Mouse (Mus musculus) CD4-positive, CD25-positive, alpha-beta regulatory T cell, adult 9 weeks (primary cell): ENCODE results near the gene Zfp553. TPM values are rescaled to one million over a fixed set of nuclear protein-coding genes. Genes with fewer than 3 reads are reported as not detected.

ENCODE experiments used
- polyA plus RNA-seq: library from polyadenylated mRNA; unstranded; fragments of 100-300 nt; shearing (Covaris generic); gene quantifications from one replicate; pipeline ENCODE4 v1.2.1, GENCODE M21; 2017

The Zfp553 gene
- 16.5 TPM for polyA plus RNA-seq

DNA sequence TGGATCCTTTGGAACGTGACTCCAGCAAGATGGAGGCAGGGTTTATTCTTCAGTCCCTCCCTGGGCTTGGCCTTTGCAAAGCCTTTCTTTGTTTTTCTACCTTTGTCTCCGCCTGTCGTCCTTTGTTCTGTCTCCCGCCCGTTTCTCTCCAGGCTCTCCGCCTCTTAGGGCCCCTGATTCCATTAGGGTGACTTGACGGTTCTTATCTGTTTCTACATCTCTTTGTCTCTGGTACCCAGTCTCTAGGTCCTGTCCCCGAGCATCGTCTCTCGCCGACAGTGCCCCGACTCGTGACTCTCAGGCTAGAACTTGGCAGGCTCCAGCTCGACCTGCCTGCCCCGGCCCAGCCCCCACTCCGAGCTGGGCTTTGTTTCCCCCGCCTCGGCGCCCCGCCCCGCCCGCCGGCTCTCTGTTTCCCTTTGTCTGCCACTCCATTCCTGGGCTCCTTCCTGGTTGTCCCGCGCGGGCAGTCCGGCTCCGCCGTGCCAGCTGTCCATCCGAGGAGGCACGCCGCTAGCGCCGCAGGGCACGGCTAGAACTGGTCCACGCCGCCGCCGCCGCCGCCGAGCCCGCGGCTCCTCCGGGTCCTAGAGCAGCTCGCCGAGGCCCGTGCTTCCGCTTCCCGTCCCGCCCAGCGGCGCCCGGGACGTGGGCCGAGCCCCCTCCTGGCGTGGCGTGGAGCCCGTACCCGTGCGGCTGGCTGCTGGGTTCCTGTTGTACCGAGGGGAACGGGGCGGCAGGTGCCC lies at the start of gene Zfp553, which contains the start of gene Sept1:
Gene Zfp553 (plus strand): TSS at position 440 of the 746 bp plus-strand sequence.
Gene Sept1 (minus strand): TSS at position 509 of the 746 bp plus-strand sequence.

GRCm38 (mm10) chr7:127195544-127196295 lies 37.1 kb upstream of the Zfp553 start, which contains the start of gene Cd2bp2:
Gene Cd2bp2 (minus strand): TSS chr7:127196050.

DNA sequence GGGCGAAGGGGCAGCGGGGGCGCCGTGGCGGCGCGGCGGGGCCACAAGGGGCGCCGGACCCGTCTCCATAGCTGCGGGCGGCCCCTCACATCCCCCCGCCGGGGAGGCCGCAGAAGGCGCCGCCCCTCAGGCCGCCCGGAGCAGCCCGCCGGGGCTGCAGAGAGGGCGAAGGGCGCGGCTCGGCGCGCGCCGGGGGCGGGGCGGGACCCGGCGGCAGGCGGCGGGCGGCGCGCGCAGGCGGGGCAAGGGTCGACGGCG lies 24.6 kb upstream of the Zfp553 start, which contains the start of gene Tbc1d10b:
Gene Tbc1d10b (minus strand): TSS at position 174 of the 258 bp plus-strand sequence.

DNA sequence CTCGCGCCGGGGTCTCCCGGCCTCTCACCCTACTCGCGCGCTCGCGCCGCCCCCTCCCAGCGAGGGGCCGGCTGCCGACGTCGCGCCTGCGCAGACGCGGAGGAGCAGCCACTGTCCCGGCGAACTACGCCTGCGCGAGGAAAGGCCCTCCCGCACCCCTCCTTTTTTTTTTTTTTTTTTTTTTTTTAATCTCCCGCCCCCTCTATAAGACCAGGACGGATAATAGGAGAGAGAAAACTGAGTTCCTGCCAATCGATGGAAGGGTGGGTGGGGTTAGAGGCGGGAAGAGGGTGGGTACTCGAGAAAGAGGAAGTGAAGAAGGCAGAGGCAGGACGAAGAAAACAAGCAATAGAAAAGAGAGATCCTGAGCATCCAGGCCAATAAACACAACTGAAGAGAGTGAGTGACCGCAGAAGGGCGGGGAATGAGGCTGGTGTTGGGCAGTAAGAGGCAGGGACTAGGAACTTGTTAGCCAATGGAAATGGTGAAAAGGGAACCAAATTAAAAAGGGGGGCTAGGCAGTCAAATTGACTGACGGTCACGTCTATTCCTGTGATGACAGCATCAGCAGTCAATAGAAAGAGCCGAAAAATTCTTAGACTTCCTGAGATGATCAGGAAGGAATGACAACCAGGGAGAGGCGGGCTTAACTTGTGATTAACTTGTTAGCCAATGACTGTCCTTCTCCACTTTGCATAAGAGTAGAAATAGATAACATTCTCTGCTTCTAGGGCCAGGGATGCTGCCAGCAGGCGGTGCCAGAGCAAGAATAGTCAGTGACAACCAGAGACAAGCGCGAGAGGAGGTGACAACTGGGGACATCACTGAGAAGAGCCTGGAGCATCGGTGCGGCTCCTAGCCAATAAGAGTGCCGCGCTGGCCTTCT lies 24.1 kb upstream of the Zfp553 start, which contains the start of gene Mylpf:
Gene Mylpf (plus strand): TSS at position 338 of the 886 bp plus-strand sequence.

DNA sequence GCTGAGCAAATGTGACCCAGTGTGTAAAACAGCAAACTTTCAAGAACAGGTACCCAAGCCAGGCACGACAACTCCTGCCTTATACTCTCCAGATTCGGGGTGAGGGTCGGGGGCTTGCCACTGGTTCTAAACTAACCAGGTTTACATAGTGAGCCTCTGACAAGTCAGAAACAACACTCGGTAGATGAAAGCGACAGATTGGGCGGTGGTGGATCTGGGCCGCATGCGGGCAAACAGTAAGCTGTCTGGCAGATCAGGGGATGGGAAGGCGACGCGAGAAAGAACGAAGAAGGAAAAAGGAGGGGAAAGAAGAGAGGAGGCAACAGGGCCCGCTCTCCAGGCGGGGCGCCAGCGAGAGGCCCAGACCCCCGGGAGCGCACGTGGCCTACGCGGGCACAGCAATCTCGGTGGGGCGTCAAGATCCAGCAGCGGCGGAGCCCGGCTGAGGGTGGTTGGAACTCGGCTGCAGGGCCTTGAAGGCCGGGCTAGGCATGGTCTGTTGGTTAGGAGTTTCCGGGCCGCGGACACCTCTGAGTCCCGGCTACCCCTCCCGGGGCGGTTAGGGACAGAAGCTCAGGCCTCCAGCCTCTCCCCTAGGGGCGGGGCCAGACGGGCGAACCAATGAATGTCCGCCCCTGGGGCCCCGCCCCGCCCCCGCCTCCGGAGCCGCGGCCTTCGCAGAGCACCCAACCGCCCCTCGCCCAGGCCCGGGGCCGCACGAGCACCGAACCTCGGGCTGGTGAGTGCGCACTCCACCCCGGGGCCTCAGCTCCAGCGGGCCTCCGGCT lies 11.2 kb downstream of the Zfp553 start, which contains the start of gene Zfp771:
Gene Zfp771 (plus strand): TSS at position 405 of the 788 bp plus-strand sequence.

GRCm38 (mm10) chr7:127260309-127261111 lies 27.6 kb downstream of the Zfp553 start, which contains the start of gene Dctpp1:
Gene Dctpp1 (minus strand): TSS chr7:127260709.

DNA sequence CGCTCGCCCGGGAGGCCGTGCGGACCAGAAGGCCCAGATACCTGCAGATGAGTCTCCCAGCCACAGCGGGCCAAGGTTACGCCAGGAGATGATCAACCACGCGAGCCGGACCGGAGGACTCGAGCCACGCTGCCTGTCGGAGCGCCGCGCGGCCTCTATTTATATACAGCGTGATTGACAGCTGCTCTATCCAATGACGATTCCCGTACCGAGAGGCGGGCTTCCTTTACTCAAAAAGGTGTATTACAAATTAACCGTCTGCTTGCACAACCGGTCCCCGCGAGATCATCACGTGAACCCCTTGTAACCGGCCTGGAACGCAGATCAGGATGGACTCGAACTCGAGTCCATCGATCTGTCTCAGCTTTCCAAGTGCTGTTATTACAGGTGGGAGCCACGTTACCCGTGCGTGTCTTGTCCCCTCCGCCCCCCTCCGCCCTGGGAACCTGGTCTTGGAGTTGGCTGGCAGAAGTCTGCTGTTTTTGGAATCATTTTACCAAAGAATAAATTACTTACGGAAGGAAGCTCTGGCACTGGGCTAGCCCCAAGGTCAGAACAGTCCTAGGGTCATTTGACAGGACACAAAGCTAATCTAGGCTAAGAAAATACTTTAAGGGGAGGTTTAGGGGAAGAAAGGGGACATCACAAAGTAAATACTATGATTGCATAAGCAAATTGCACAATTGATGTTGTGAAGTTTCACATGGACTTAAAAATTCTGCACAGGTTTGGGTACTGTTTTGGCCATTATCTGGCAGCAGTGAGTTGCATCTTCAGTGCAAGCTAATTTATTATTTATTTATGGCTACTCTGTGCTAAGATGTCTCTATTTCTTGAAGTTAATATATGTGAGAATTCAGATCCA lies 41.3 kb downstream of the Zfp553 start, which contains the start of gene Sephs2:
Gene Sephs2 (minus strand): TSS at position 131 of the 865 bp plus-strand sequence.

Other genes with a start within 250 kb of the Zfp553 start
- 51.3 TPM for gene Mvp, start 218.4 kb upstream of the Zfp553 start, polyA plus RNA-seq
- 2.1 TPM for gene Pagr1b, start 216.6 kb upstream of the Zfp553 start, polyA plus RNA-seq
- 148 TPM for gene Pagr1a, start 215.7 kb upstream of the Zfp553 start, polyA plus RNA-seq
- 28.1 TPM for gene Gm42742, start 212.0 kb upstream of the Zfp553 start, polyA plus RNA-seq
- gene Prrt2, start 211.8 kb upstream of the Zfp553 start, polyA plus RNA-seq = 17.3 TPM
- gene Maz, start 206.0 kb upstream of the Zfp553 start, polyA plus RNA-seq = 19.6 TPM
- gene Kif22, start 190.6 kb upstream of the Zfp553 start, polyA plus RNA-seq = 11.8 TPM
- gene Zg16, start 145.7 kb upstream of the Zfp553 start, polyA plus RNA-seq = not detected
- gene AI467606, start 141.7 kb upstream of the Zfp553 start, polyA plus RNA-seq = 452 TPM
- 23.9 TPM for gene Qprt, start 110.8 kb upstream of the Zfp553 start, polyA plus RNA-seq
- 84.5 TPM for gene Spn, start 95.2 kb upstream of the Zfp553 start, polyA plus RNA-seq
- 81.8 TPM for gene Cd2bp2, start 37.0 kb upstream of the Zfp553 start, polyA plus RNA-seq
- 12.7 TPM for gene Tbc1d10b, start 24.6 kb upstream of the Zfp553 start, polyA plus RNA-seq
- 22.7 TPM for gene Mylpf, start 24.2 kb upstream of the Zfp553 start, polyA plus RNA-seq
- 607 TPM for gene Sept1, start 69 bp downstream of the Zfp553 start, polyA plus RNA-seq
- gene Zfp771, start 11.2 kb downstream of the Zfp553 start, polyA plus RNA-seq = 0.60 TPM
- gene Dctpp1, start 27.6 kb downstream of the Zfp553 start, polyA plus RNA-seq = 51.4 TPM
- 12.5 TPM for gene Sephs2, start 41.0 kb downstream of the Zfp553 start, polyA plus RNA-seq
- 375 TPM for gene Itgal, start 63.2 kb downstream of the Zfp553 start, polyA plus RNA-seq
- gene Zfp768, start 112.5 kb downstream of the Zfp553 start, polyA plus RNA-seq = 0.35 TPM
- 24.7 TPM for gene Zfp747, start 143.0 kb downstream of the Zfp553 start, polyA plus RNA-seq
- gene 9130019O22Rik, start 154.1 kb downstream of the Zfp553 start, polyA plus RNA-seq = 9.9 TPM
- 6.4 TPM for gene E430018J23Rik, start 160.6 kb downstream of the Zfp553 start, polyA plus RNA-seq
- 17.3 TPM for gene Zfp764, start 173.8 kb downstream of the Zfp553 start, polyA plus RNA-seq
- 48.9 TPM for gene Zfp688, start 189.0 kb downstream of the Zfp553 start, polyA plus RNA-seq
- gene Zfp689, start 216.1 kb downstream of the Zfp553 start, polyA plus RNA-seq = 11.8 TPM
- 141 TPM for gene Prr14, start 226.6 kb downstream of the Zfp553 start, polyA plus RNA-seq
- 9.0 TPM for gene Fbrs, start 246.1 kb downstream of the Zfp553 start, polyA plus RNA-seq